Mouse (Mus musculus) midbrain, embryonic 14.5 days (tissue): Measurements from ENCODE around the gene Aff1. TPM values are rescaled to one million over a fixed set of nuclear protein-coding genes. Genes with fewer than 3 reads are reported as not detected.
A peak's percentile ranks its signal among the peaks of the same experiment; 100 is the strongest.

Experiments used
- ATAC-seq: fragments of 200-750 bp; cut with Nextera tagmentation; 2 replicates; pipeline ENCODE4 v1.8.0; 2017; ENCODE audit warnings: moderate number of reproducible peaks, moderate library complexity; ENCODE audit not compliant: low FRiP score, low TSS enrichment
- DNase-seq: peaks from one replicate; pipeline ENCODE4 v3.0.0-alpha.2; 2015
- H3K27ac ChIP-seq: fragments of 300-500 bp; sonication (generic); replicated peaks from 2 replicates; pipeline ENCODE4 v1.5.1; 2014; ENCODE audit warnings: mild to moderate bottlenecking, low read depth, low read length, moderate library complexity
- H3K27me3 ChIP-seq: fragments of 300-500 bp; sonication (generic); 2 replicates; pipeline ENCODE4 v1.6.1; 2014; ENCODE audit warnings: low read length, control low read depth, mixed read lengths; ENCODE audit not compliant: control insufficient read depth, insufficient read depth
- H3K36me3 ChIP-seq: fragments of 300-500 bp; sonication (generic); 2 replicates; pipeline ENCODE4 v1.6.1; 2014; ENCODE audit warnings: low read length, control low read depth; ENCODE audit not compliant: control insufficient read depth, insufficient read depth
- H3K4me1 ChIP-seq: fragments of 300-500 bp; sonication (generic); 2 replicates; pipeline ENCODE4 v1.6.1; 2014; ENCODE audit warnings: mild to moderate bottlenecking, antibody characterized with exemption, low read length, control low read depth; ENCODE audit not compliant: control insufficient read depth, insufficient read depth
- H3K4me2 ChIP-seq: fragments of 300-500 bp; sonication (generic); 2 replicates; pipeline ENCODE4 v1.6.1; 2014; ENCODE audit warnings: mild to moderate bottlenecking, low read length, moderate library complexity
- H3K4me3 ChIP-seq: fragments of 300-500 bp; sonication (generic); replicated peaks from 2 replicates; pipeline ENCODE4 v1.5.1; 2014; ENCODE audit warnings: low read depth, low read length
- H3K9ac ChIP-seq: fragments of 300-500 bp; sonication (generic); replicated peaks from 2 replicates; pipeline ENCODE4 v1.6.1; 2014; ENCODE audit warnings: mild to moderate bottlenecking, low read length, moderate library complexity
- H3K9me3 ChIP-seq: fragments of 300-500 bp; sonication (generic); 2 replicates; pipeline ENCODE4 v1.6.1; 2016; ENCODE audit warnings: low read length, control low read depth, mixed read lengths; ENCODE audit not compliant: control insufficient read depth
- WGBS: fragments of 180-500 bp; shearing (Covaris S2); extraction: QIAGEN DNeasy Blood & Tissue Kit; methylation state at CpG from one replicate; pipeline ENCODE4 v1.1.7; 2014; 5-methylcytosine and 5-hydroxymethylcytosine counted together
- polyA plus RNA-seq: library from polyadenylated mRNA; unstranded; fragments of >200 nt; fragmentation: Nextera tagmentation; extraction: Ambion mirVana; gene quantifications from 2 replicates; pipeline ENCODE4 v1.2.1, GENCODE M21; 2014

Aff1 gene
- polyA plus RNA-seq, 1 experiment from 2014 or later = 2.6 TPM

GRCm38 (mm10) chr5:103838550-103839264 is 146.5 kb downstream of the Aff1 start:
- WGBS = 92% methylated on average over 15 of the region's 15 CpGs
- H3K9me3 ChIP-seq = no peaks in the 10 kb centered on the region
- H3K9ac ChIP-seq = no peak overlapping the region
- ATAC-seq (no peak), DNase-seq (no peak)
- H3K4me3 ChIP-seq = no peak overlapping the region
- H3K4me1 ChIP-seq = no peaks in the 10 kb centered on the region
- H3K27ac ChIP-seq = no peak overlapping the region
- H3K27me3 ChIP-seq = no peaks in the 10 kb centered on the region
- no peak overlapping the region for H3K4me2 ChIP-seq
- H3K36me3 ChIP-seq = 0 out of 2 replicates have a peak, but pooled peaks cover 2% of the 10 kb centered on the region

DNA sequence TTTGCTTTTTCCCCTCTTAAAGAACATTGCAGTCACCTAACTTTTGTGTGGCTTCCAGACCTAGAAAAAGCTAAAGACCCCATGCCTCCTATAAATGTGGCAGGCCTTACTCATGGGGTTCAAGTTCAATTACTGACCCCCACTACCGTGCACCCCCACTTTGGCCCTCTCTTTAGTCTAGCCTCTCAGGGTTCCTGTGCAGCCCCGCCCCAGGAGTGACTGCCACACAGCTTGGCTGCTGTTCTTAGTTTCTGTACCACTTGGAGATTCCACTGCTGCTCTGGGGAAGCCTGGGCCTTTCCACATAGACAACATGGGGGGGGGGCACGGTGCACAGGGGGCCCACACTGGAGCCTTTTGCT is 147.1 kb downstream of the Aff1 start:
- no peak overlapping the region for H3K9ac ChIP-seq
- H3K36me3 ChIP-seq = no peaks in the 10 kb centered on the region
- H3K4me2 ChIP-seq = no peak overlapping the region
- no peak overlapping the region for H3K4me3 ChIP-seq
- DNase-seq (no peak), ATAC-seq (no peak)
- H3K27ac ChIP-seq = no peak overlapping the region
- no peaks in the 10 kb centered on the region for H3K9me3 ChIP-seq
- H3K27me3 ChIP-seq = no peaks in the 10 kb centered on the region
- 89% methylated on average over 3 of the region's 3 CpGs for WGBS
- no peaks in the 10 kb centered on the region for H3K4me1 ChIP-seq

- Histone ChIP-seq H3K4me3 (no peak overlapping the region), H3K27me3 (no peaks in the 10 kb centered on the region), H3K9me3 (no peaks in the 10 kb centered on the region), H3K36me3 (no peaks in the 10 kb centered on the region), H3K27ac (no peak overlapping the region), H3K4me2 (no peak overlapping the region), H3K4me1 (peaks cover 7% of the 10 kb centered on the region; the same call in 1 of the 2 replicates), H3K9ac (no peak overlapping the region)
- no peak for ATAC-seq
- DNase-seq = peak; percentile 75
- WGBS = 57% methylated on average over 1 of the region's 1 CpGs
Observed at GRCm38 (mm10) chr5:103843938-103844337, 151.8 kb downstream of the Aff1 start.

DNA sequence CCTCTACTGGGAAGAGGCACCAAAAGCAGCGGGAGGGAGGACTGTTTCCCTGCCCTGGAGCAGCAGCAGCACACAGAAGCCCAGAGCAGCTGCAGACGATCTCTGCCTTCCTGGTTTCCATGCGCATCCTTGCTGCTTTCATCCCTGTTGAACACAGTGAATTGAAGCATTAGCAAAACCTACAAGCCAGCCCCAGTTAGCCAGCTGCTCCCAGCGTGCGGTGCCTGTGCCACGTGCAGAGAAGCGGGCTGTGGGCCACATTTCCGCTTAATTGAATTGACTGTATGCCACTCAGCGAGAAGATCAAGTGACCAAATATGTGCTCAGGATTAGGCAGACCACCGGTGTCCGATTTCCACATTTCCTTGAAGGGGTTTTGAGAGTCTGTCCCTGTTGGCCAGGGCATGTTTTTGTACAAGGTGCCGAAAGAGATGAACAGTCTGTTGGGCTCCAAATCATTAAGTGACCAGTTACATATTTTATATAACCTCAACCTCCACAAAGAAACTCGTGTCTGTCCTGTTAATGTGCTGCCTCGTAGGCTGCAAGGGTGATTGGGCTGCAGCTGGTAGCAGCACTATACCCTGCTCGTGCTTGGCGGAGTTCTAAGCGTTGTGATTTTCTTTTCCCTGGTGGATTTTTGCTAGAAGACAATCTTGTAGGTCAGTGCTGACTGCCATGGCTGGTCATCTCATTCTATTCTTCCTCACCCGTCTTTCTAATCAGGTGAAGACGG is 153.4 kb downstream of the Aff1 start:
- H3K4me2 ChIP-seq = no peak overlapping the region
- no peaks in the 10 kb centered on the region for H3K9me3 ChIP-seq
- H3K4me3 ChIP-seq = no peak overlapping the region
- no peaks in the 10 kb centered on the region for H3K27me3 ChIP-seq
- no peak overlapping the region; the same call in 1 of the 2 replicates for H3K27ac ChIP-seq
- peak; percentile 60; the same call in 1 of the 2 replicates for ATAC-seq
- H3K9ac ChIP-seq = no peak overlapping the region
- peaks cover 6% of the 10 kb centered on the region; the same call in 1 of the 2 replicates for H3K36me3 ChIP-seq
- WGBS = 33% methylated on average over 19 of the region's 19 CpGs
- peak; percentile 77 for DNase-seq
- peaks cover 7% of the 10 kb centered on the region; the same call in 1 of the 2 replicates for H3K4me1 ChIP-seq

GRCm38 (mm10) chr5:103846154-103846551 is 154.0 kb downstream of the Aff1 start:
- Histone ChIP-seq H3K4me3 (no peak overlapping the region), H3K4me2 (no peak overlapping the region), H3K27ac (no peak overlapping the region), H3K36me3 (peaks cover 7% of the 10 kb centered on the region; the same call in 1 of the 2 replicates), H3K27me3 (no peaks in the 10 kb centered on the region), H3K9me3 (no peaks in the 10 kb centered on the region), H3K4me1 (peaks cover 7% of the 10 kb centered on the region; the same call in 1 of the 2 replicates), H3K9ac (no peak overlapping the region)
- WGBS = 87% methylated on average over 10 of the region's 10 CpGs
- DNase-seq (no peak), ATAC-seq (no peak)

DNA sequence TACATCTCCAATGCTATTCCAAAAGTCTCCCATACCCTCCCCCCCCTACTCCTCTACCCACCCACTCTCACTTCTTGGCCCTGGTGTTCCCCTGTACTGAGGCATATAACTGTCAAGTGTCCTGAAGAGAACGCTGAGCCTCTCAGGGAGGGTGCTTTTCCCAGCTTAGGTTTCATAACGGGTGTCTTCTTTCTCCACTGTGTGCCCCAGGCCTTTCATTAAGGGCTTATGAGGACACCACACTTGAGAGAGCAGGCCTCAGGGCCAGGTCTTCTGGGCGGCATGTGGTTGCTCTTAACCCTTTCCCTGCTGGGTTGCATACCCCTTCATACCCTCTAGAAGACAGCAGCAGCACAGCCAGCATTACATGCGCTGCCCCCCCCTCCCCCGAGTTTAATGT is 154.4 kb downstream of the Aff1 start:
- H3K4me3 ChIP-seq = no peak overlapping the region
- ATAC-seq = no peak
- 36% methylated on average over 5 of the region's 5 CpGs for WGBS
- no peak overlapping the region for H3K9ac ChIP-seq
- H3K4me1 ChIP-seq = peaks cover 7% of the 10 kb centered on the region; the same call in 1 of the 2 replicates
- H3K9me3 ChIP-seq = no peaks in the 10 kb centered on the region
- H3K36me3 ChIP-seq = peaks cover 9% of the 10 kb centered on the region; the same call in 1 of the 2 replicates
- no peak overlapping the region for H3K27ac ChIP-seq
- no peak overlapping the region for H3K4me2 ChIP-seq
- no peaks in the 10 kb centered on the region for H3K27me3 ChIP-seq
- no peak for DNase-seq

DNA sequence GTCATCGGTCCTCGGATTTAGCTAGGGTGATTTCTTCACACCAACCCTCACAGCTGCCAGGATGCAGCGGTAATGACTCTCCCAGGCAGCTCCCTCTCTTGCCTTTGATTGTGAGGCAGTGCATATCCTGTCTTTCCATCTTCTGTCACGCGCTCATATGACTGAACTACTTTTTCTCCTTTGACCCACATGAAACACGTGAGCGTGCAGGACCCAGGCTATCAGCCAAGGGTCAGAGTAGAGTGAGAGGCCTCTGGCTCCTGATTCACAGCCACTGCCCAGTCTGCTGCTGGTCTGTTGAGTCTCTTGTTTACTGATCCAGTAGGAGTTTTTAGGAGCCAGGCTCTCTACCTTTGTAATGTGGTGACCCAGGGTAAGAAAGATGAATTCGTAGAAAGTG is 156.4 kb downstream of the Aff1 start:
- peaks cover 9% of the 10 kb centered on the region; the same call in 1 of the 2 replicates for H3K36me3 ChIP-seq
- H3K4me2 ChIP-seq = no peak overlapping the region
- H3K4me1 ChIP-seq = peaks cover 7% of the 10 kb centered on the region; the same call in 1 of the 2 replicates
- H3K27me3 ChIP-seq = no peaks in the 10 kb centered on the region
- 95% methylated on average over 8 of the region's 8 CpGs for WGBS
- H3K4me3 ChIP-seq = no peak overlapping the region
- H3K27ac ChIP-seq = no peak overlapping the region
- no peak overlapping the region for H3K9ac ChIP-seq
- no peak for DNase-seq
- no peak for ATAC-seq
- no peaks in the 10 kb centered on the region for H3K9me3 ChIP-seq

DNA sequence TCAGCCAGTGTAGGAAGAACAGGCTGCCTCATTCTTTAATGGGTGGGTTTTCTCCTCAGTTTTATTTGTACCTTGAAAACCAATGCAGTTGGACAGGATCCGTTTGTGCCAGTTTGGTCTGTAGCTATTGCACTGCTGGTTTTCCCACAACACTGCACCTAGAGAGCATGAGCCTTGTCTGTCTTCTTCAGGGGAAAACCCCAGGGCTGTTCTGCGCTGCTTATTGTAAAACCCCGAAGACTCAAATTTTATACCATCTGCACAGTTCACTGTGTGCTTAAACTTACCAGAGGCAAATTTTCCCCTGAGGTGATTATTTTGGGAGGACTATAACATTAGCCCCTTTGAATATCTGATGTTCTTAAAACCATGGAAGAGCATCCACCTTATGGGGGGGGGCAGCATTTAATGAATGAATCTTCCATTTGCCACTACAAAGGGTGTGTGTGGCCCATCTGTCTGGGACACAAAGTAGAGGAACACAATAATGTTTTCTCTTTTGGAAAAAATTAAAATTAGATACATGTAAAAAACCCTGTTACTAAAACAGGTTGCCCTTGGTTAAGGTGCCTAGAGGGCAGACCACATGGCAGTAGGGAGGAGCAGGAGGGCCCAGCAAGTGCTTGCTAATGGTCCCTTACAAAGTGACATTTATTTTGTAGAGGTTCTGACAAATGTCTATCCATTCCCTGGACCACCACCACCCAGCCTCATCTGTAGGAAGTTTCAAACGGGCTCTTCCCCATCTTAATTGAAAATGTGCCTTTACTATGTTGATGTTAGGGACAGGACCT is 160.8 kb downstream of the Aff1 start:
- 89% methylated on average over 4 of the region's 4 CpGs for WGBS
- H3K9ac ChIP-seq = no peak overlapping the region
- ATAC-seq (no peak), DNase-seq (no peak)
- H3K27ac ChIP-seq = no peak overlapping the region
- H3K36me3 ChIP-seq = peaks cover 9% of the 10 kb centered on the region; the same call in 1 of the 2 replicates
- no peaks in the 10 kb centered on the region for H3K27me3 ChIP-seq
- H3K9me3 ChIP-seq = no peaks in the 10 kb centered on the region
- H3K4me2 ChIP-seq = no peak overlapping the region
- H3K4me3 ChIP-seq = no peak overlapping the region
- no peaks in the 10 kb centered on the region for H3K4me1 ChIP-seq
